Mouse (Mus musculus): ENCODE results near the gene Trabd. TPM values are rescaled to one million over a fixed set of nuclear protein-coding genes. Genes with fewer than 3 reads are reported as not detected.

Trabd gene
- polyA plus RNA-seq, 1 experiment, result 90.9 TPM

- peaks cover 43% of the 10 kb centered on the region for H3K36me3 ChIP-seq (ENCODE audit: control insufficient read depth, insufficient read depth, low read length)
- no peak overlapping the region for H3K27ac ChIP-seq (ENCODE audit: insufficient read depth, low read depth, low read length)
- H3K4me1 ChIP-seq (ENCODE audit: control insufficient read depth, insufficient read depth, insufficient read length, low read length), result peaks cover 2% of the 10 kb centered on the region; the same call in 1 of the 2 replicates
- 87% methylated on average over 5 of the region's 5 CpGs for WGBS
- H3K4me3 ChIP-seq (ENCODE audit: low read depth, low read length), result no peak overlapping the region
- no peaks in the 10 kb centered on the region for H3K27me3 ChIP-seq (ENCODE audit: control insufficient read depth, insufficient read depth, low read length)
- TF ChIP-seq CTCF (IDR thresholded peaks at IDR 0.05; ENCODE audit: extremely low read depth, insufficient read length, insufficient replicate concordance, low read depth, low read length) (no peak), POLR2A (IDR thresholded peaks at IDR 0.05; ENCODE audit: low read depth, low read length) (no peak)
Observed at GRCm38 (mm10) chr15:89092181-89092580, 17.3 kb downstream of the Trabd start.

- Histone ChIP-seq H3K27ac (ENCODE audit: insufficient read depth, low read depth, low read length) (no peak overlapping the region), H3K4me3 (ENCODE audit: low read depth, low read length) (no peak overlapping the region), H3K4me1 (ENCODE audit: control insufficient read depth, insufficient read depth, insufficient read length, low read length) (no peaks in the 10 kb centered on the region), H3K27me3 (ENCODE audit: control insufficient read depth, insufficient read depth, low read length) (no peaks in the 10 kb centered on the region), H3K36me3 (ENCODE audit: control insufficient read depth, insufficient read depth, low read length) (peaks cover 80% of the 10 kb centered on the region)
- no peak for TF ChIP-seq POLR2A (IDR thresholded peaks at IDR 0.05; ENCODE audit: low read depth, low read length)
- TF ChIP-seq CTCF (IDR thresholded peaks at IDR 0.05; ENCODE audit: extremely low read depth, insufficient read length, insufficient replicate concordance, low read depth, low read length), result no peak
- WGBS, result 89% methylated on average over 5 of the region's 5 CpGs
Observed at GRCm38 (mm10) chr15:89097450-89097849, 22.5 kb downstream of the Trabd start.

- 90% methylated on average over 7 of the region's 7 CpGs for WGBS
- peaks cover 80% of the 10 kb centered on the region for H3K36me3 ChIP-seq (ENCODE audit: control insufficient read depth, insufficient read depth, low read length)
- no peak overlapping the region for H3K27ac ChIP-seq (ENCODE audit: insufficient read depth, low read depth, low read length)
- TF ChIP-seq CTCF (IDR thresholded peaks at IDR 0.05; ENCODE audit: extremely low read depth, insufficient read length, insufficient replicate concordance, low read depth, low read length) (no peak), POLR2A (IDR thresholded peaks at IDR 0.05; ENCODE audit: low read depth, low read length) (no peak)
- no peaks in the 10 kb centered on the region for H3K27me3 ChIP-seq (ENCODE audit: control insufficient read depth, insufficient read depth, low read length)
- no peak overlapping the region for H3K4me3 ChIP-seq (ENCODE audit: low read depth, low read length)
- no peaks in the 10 kb centered on the region for H3K4me1 ChIP-seq (ENCODE audit: control insufficient read depth, insufficient read depth, insufficient read length, low read length)
Observed at GRCm38 (mm10) chr15:89098616-89099015, 23.7 kb downstream of the Trabd start.

GRCm38 (mm10) chr15:89100823-89101222 is 25.9 kb downstream of the Trabd start:
- H3K27ac ChIP-seq (ENCODE audit: insufficient read depth, low read depth, low read length), result no peak overlapping the region
- no peaks in the 10 kb centered on the region for H3K27me3 ChIP-seq (ENCODE audit: control insufficient read depth, insufficient read depth, low read length)
- H3K36me3 ChIP-seq (ENCODE audit: control insufficient read depth, insufficient read depth, low read length), result peaks cover 76% of the 10 kb centered on the region
- TF ChIP-seq POLR2A (IDR thresholded peaks at IDR 0.05; ENCODE audit: low read depth, low read length), result no peak
- no peak for TF ChIP-seq CTCF (IDR thresholded peaks at IDR 0.05; ENCODE audit: extremely low read depth, insufficient read length, insufficient replicate concordance, low read depth, low read length)
- no peak overlapping the region for H3K4me3 ChIP-seq (ENCODE audit: low read depth, low read length)
- 84% methylated on average over 12 of the region's 12 CpGs for WGBS
- H3K4me1 ChIP-seq (ENCODE audit: control insufficient read depth, insufficient read depth, insufficient read length, low read length), result no peaks in the 10 kb centered on the region

- H3K27ac ChIP-seq (ENCODE audit: insufficient read depth, low read depth, low read length), result no peak overlapping the region
- peaks cover 71% of the 10 kb centered on the region for H3K36me3 ChIP-seq (ENCODE audit: control insufficient read depth, insufficient read depth, low read length)
- no peaks in the 10 kb centered on the region for H3K27me3 ChIP-seq (ENCODE audit: control insufficient read depth, insufficient read depth, low read length)
- no peak for TF ChIP-seq POLR2A (IDR thresholded peaks at IDR 0.05; ENCODE audit: low read depth, low read length)
- no peak for TF ChIP-seq CTCF (IDR thresholded peaks at IDR 0.05; ENCODE audit: extremely low read depth, insufficient read length, insufficient replicate concordance, low read depth, low read length)
- H3K4me3 ChIP-seq (ENCODE audit: low read depth, low read length), result no peak overlapping the region
- 77% methylated on average over 5 of the region's 5 CpGs for WGBS
- H3K4me1 ChIP-seq (ENCODE audit: control insufficient read depth, insufficient read depth, insufficient read length, low read length), result no peaks in the 10 kb centered on the region
Observed at GRCm38 (mm10) chr15:89102646-89103045, 27.7 kb downstream of the Trabd start.

GRCm38 (mm10) chr15:89103921-89104320 is 29.0 kb downstream of the Trabd start:
- H3K4me1 ChIP-seq (ENCODE audit: control insufficient read depth, insufficient read depth, insufficient read length, low read length), result no peaks in the 10 kb centered on the region
- WGBS, result 88% methylated on average over 10 of the region's 10 CpGs
- peaks cover 70% of the 10 kb centered on the region for H3K36me3 ChIP-seq (ENCODE audit: control insufficient read depth, insufficient read depth, low read length)
- no peak overlapping the region for H3K27ac ChIP-seq (ENCODE audit: insufficient read depth, low read depth, low read length)
- TF ChIP-seq POLR2A (IDR thresholded peaks at IDR 0.05; ENCODE audit: low read depth, low read length), result no peak
- no peaks in the 10 kb centered on the region for H3K27me3 ChIP-seq (ENCODE audit: control insufficient read depth, insufficient read depth, low read length)
- H3K4me3 ChIP-seq (ENCODE audit: low read depth, low read length), result no peak overlapping the region

- no peak overlapping the region for H3K4me3 ChIP-seq (ENCODE audit: low read depth, low read length)
- peaks cover 66% of the 10 kb centered on the region for H3K36me3 ChIP-seq (ENCODE audit: control insufficient read depth, insufficient read depth, low read length)
- H3K27ac ChIP-seq (ENCODE audit: insufficient read depth, low read depth, low read length), result no peak overlapping the region
- TF ChIP-seq POLR2A (IDR thresholded peaks at IDR 0.05; ENCODE audit: low read depth, low read length) (no peak), CTCF (IDR thresholded peaks at IDR 0.05; ENCODE audit: extremely low read depth, insufficient read length, insufficient replicate concordance, low read depth, low read length) (no peak)
- no peaks in the 10 kb centered on the region for H3K4me1 ChIP-seq (ENCODE audit: control insufficient read depth, insufficient read depth, insufficient read length, low read length)
- 95% methylated on average over 8 of the region's 8 CpGs for WGBS
- no peaks in the 10 kb centered on the region for H3K27me3 ChIP-seq (ENCODE audit: control insufficient read depth, insufficient read depth, low read length)
Observed at GRCm38 (mm10) chr15:89104425-89104824, 29.5 kb downstream of the Trabd start.

- 89% methylated on average over 13 of the region's 13 CpGs for WGBS
- TF ChIP-seq POLR2A (IDR thresholded peaks at IDR 0.05; ENCODE audit: low read depth, low read length), result no peak
- TF ChIP-seq CTCF (IDR thresholded peaks at IDR 0.05; ENCODE audit: extremely low read depth, insufficient read length, insufficient replicate concordance, low read depth, low read length), result no peak
Observed at GRCm38 (mm10) chr15:89106073-89106472, 31.1 kb downstream of the Trabd start.

More at GRCm38 (mm10) chr15:89106073-89106472, 31.1 kb downstream of the Trabd start:
- H3K27ac ChIP-seq (ENCODE audit: insufficient read depth, low read depth, low read length), result no peak overlapping the region
- no peaks in the 10 kb centered on the region for H3K4me1 ChIP-seq (ENCODE audit: control insufficient read depth, insufficient read depth, insufficient read length, low read length)
- no peaks in the 10 kb centered on the region for H3K27me3 ChIP-seq (ENCODE audit: control insufficient read depth, insufficient read depth, low read length)
- peaks cover 64% of the 10 kb centered on the region for H3K36me3 ChIP-seq (ENCODE audit: control insufficient read depth, insufficient read depth, low read length)
- no peak overlapping the region for H3K4me3 ChIP-seq (ENCODE audit: low read depth, low read length)

All from small intestine, adult 2 months (tissue).